Mouse (Mus musculus) stomach, embryonic 14.5 days (tissue): ENCODE results near the gene Nat9. TPM values are rescaled to one million over a fixed set of nuclear protein-coding genes. Genes with fewer than 3 reads are reported as not detected.

Source experiments
- ATAC-seq: fragments of 200-750 bp; cut with Nextera tagmentation; 2 replicates; pipeline ENCODE4 v1.8.0; 2017; ENCODE audit warnings: low read depth, moderate TSS enrichment; ENCODE audit not compliant: insufficient number of reproducible peaks, insufficient read depth, low FRiP score
- H3K27ac ChIP-seq: fragments of 300-500 bp; sonication (generic); 2 replicates; pipeline ENCODE4 v1.5.1; 2014; ENCODE audit warnings: mild to moderate bottlenecking, low read length, moderate library complexity, mixed read lengths
- H3K27me3 ChIP-seq: fragments of 300-500 bp; sonication (generic); 2 replicates; pipeline ENCODE4 v1.6.1; 2014; ENCODE audit warnings: low read length, control low read depth, mixed read lengths; ENCODE audit not compliant: control insufficient read depth, insufficient read depth
- H3K36me3 ChIP-seq: fragments of 300-500 bp; sonication (generic); 2 replicates; pipeline ENCODE4 v1.6.1; 2014; ENCODE audit warnings: mild to moderate bottlenecking, control low read depth, low read length, moderate library complexity, mixed read lengths; ENCODE audit not compliant: control insufficient read depth, insufficient read depth
- H3K4me1 ChIP-seq: fragments of 300-500 bp; sonication (generic); 2 replicates; pipeline ENCODE4 v1.6.1; 2014; ENCODE audit warnings: low read length, control low read depth, mixed read lengths; ENCODE audit not compliant: control insufficient read depth, insufficient read depth
- H3K4me2 ChIP-seq: fragments of 300-500 bp; sonication (generic); replicated peaks from 2 replicates; pipeline ENCODE4 v1.6.1; 2014; ENCODE audit warnings: low read depth, low read length, control low read depth
- H3K4me3 ChIP-seq: fragments of 300-500 bp; sonication (generic); 2 replicates; pipeline ENCODE4 v1.5.1; 2014; ENCODE audit warnings: low read depth, low read length, control low read depth
- H3K9ac ChIP-seq: fragments of 300-500 bp; sonication (generic); replicated peaks from 2 replicates; pipeline ENCODE4 v1.6.1; 2014; ENCODE audit warnings: low read depth, mild to moderate bottlenecking, control low read depth, low read length, moderate library complexity, mixed read lengths
- H3K9me3 ChIP-seq: fragments of 300-500 bp; sonication (generic); 2 replicates; pipeline ENCODE4 v1.6.1; 2016; ENCODE audit warnings: low read depth, low read length, control low read depth; ENCODE audit not compliant: control insufficient read depth
- WGBS: fragments of 180-500 bp; shearing (Covaris S2); extraction: QIAGEN DNeasy Blood & Tissue Kit; methylation state at CpG from one replicate; pipeline ENCODE4 v1.1.7; 2014; 5-methylcytosine and 5-hydroxymethylcytosine counted together
- polyA plus RNA-seq: library from polyadenylated mRNA; unstranded; fragments of >200 nt; fragmentation: Nextera tagmentation; extraction: Ambion mirVana; gene quantifications from 2 replicates; pipeline ENCODE4 v1.2.1, GENCODE M21; 2014

Nat9 gene
- polyA plus RNA-seq, 1 experiment from 2014 or later: 20.1 TPM

- Histone ChIP-seq H3K9me3 (no peaks in the 10 kb centered on the region), H3K4me1 (peaks cover 20% of the 10 kb centered on the region), H3K9ac (no peak overlapping the region), H3K27ac (no peak overlapping the region), H3K27me3 (no peaks in the 10 kb centered on the region), H3K36me3 (no peaks in the 10 kb centered on the region), H3K4me2 (no peak overlapping the region), H3K4me3 (no peak overlapping the region)
- WGBS: 69% methylated on average over 8 of the region's 8 CpGs
- ATAC-seq: no peak
Observed at GRCm38 (mm10) chr11:115167631-115168249, 19.9 kb downstream of the Nat9 start.

- Histone ChIP-seq H3K27me3 (no peaks in the 10 kb centered on the region), H3K9me3 (no peaks in the 10 kb centered on the region), H3K4me2 (no peak overlapping the region), H3K4me3 (no peak overlapping the region), H3K27ac (no peak overlapping the region), H3K4me1 (peaks cover 19% of the 10 kb centered on the region; the same call in 1 of the 2 replicates), H3K9ac (no peak overlapping the region), H3K36me3 (no peaks in the 10 kb centered on the region)
- 82% methylated on average over 3 of the region's 3 CpGs for WGBS
- no peak for ATAC-seq
Observed at GRCm38 (mm10) chr11:115166776-115167175, 20.9 kb downstream of the Nat9 start.

- H3K4me3 ChIP-seq: peak overlapping the region; percentile 76
- ATAC-seq: no peak
- H3K9ac ChIP-seq: no peak overlapping the region
- peaks cover 21% of the 10 kb centered on the region; the same call in 1 of the 2 replicates for H3K4me1 ChIP-seq
- H3K4me2 ChIP-seq: peak overlapping the region; percentile 83
- no peaks in the 10 kb centered on the region for H3K9me3 ChIP-seq
- H3K36me3 ChIP-seq: no peaks in the 10 kb centered on the region
- H3K27ac ChIP-seq: peak overlapping the region; percentile 33; the same call in 1 of the 2 replicates
- WGBS: 3% methylated on average over 9 of the region's 9 CpGs
- H3K27me3 ChIP-seq: no peaks in the 10 kb centered on the region
Observed at GRCm38 (mm10) chr11:115164976-115165374, 22.7 kb downstream of the Nat9 start.

- under 1% methylated on average over 14 of the region's 14 CpGs for WGBS
- Histone ChIP-seq H3K4me2 (peak overlapping the region; percentile 83), H3K36me3 (no peaks in the 10 kb centered on the region), H3K4me3 (peak overlapping the region; percentile 76), H3K4me1 (peaks cover 21% of the 10 kb centered on the region; the same call in 1 of the 2 replicates), H3K9ac (peak overlapping the region; percentile 53; the same call in 1 of the 2 replicates), H3K9me3 (no peaks in the 10 kb centered on the region), H3K27ac (peak overlapping the region; percentile 70; the same call in 1 of the 2 replicates), H3K27me3 (no peaks in the 10 kb centered on the region)
- no peak for ATAC-seq
Observed at GRCm38 (mm10) chr11:115164341-115164975, 23.2 kb downstream of the Nat9 start.

GRCm38 (mm10) chr11:115163568-115164150 lies 24.0 kb downstream of the Nat9 start:
- H3K9me3 ChIP-seq: no peaks in the 10 kb centered on the region
- WGBS: under 1% methylated on average over 47 of the region's 47 CpGs
- no peak for ATAC-seq
- H3K4me2 ChIP-seq: peak overlapping the region; percentile 83
- H3K27me3 ChIP-seq: no peaks in the 10 kb centered on the region
- peak overlapping the region; percentile 70; the same call in 1 of the 2 replicates for H3K27ac ChIP-seq
- H3K4me3 ChIP-seq: peak overlapping the region; percentile 76
- no peaks in the 10 kb centered on the region for H3K36me3 ChIP-seq
- peaks cover 21% of the 10 kb centered on the region; the same call in 1 of the 2 replicates for H3K4me1 ChIP-seq
- H3K9ac ChIP-seq: peak overlapping the region; percentile 53

- peaks cover 27% of the 10 kb centered on the region for H3K4me1 ChIP-seq
Observed at GRCm38 (mm10) chr11:115162832-115163480, 24.7 kb downstream of the Nat9 start, which contains the start of gene Slc9a3r1. Gene Slc9a3r1, plus strand, starts transcription at chr11:115163341.

GRCm38 (mm10) chr11:115162205-115162601 lies 25.5 kb downstream of the Nat9 start:
- Histone ChIP-seq H3K27ac (peak overlapping the region; percentile 72), H3K4me1 (peaks cover 30% of the 10 kb centered on the region), H3K36me3 (no peaks in the 10 kb centered on the region), H3K9me3 (no peaks in the 10 kb centered on the region), H3K27me3 (no peaks in the 10 kb centered on the region), H3K4me2 (peak overlapping the region; percentile 83), H3K9ac (no peak overlapping the region), H3K4me3 (no peak overlapping the region)
- ATAC-seq: no peak
- WGBS: 18% methylated on average over 9 of the region's 9 CpGs

More at GRCm38 (mm10) chr11:115162832-115163480, 24.7 kb downstream of the Nat9 start, which contains the start of gene Slc9a3r1:
- Histone ChIP-seq H3K9ac (peak within 1 kb of the TSS; percentile 53), H3K27ac (peak within 1 kb of the TSS; percentile 72), H3K9me3 (no peaks in the 10 kb centered on the region), H3K36me3 (no peaks in the 10 kb centered on the region), H3K4me2 (peak within 1 kb of the TSS; percentile 83), H3K27me3 (no peaks in the 10 kb centered on the region), H3K4me3 (peak within 1 kb of the TSS; percentile 76)
- ATAC-seq: peak; percentile 93
- WGBS: under 1% methylated on average over 47 of the region's 47 CpGs

GRCm38 (mm10) chr11:115161578-115162204 lies 26.0 kb downstream of the Nat9 start:
- Histone ChIP-seq H3K9ac (no peak overlapping the region), H3K4me2 (0 out of 2 replicates have a peak overlapping the region, but pooled peaks have one; percentile 83), H3K27ac (peak overlapping the region; percentile 72)

More at GRCm38 (mm10) chr11:115161578-115162204, 26.0 kb downstream of the Nat9 start:
- no peak for ATAC-seq
- Histone ChIP-seq H3K36me3 (no peaks in the 10 kb centered on the region), H3K9me3 (no peaks in the 10 kb centered on the region), H3K4me1 (peaks cover 30% of the 10 kb centered on the region), H3K27me3 (no peaks in the 10 kb centered on the region), H3K4me3 (no peak overlapping the region)
- WGBS: 52% methylated on average over 9 of the region's 9 CpGs
